Mouse (Mus musculus) spleen, postnatal 14 days (tissue): ENCODE data around the gene Gad2.
"Not testable (repeated sequence)": the region's sequence is repeated elsewhere in the genome, so short reads cannot be mapped to it uniquely, and the experiment has no call there.

Experiments used
- DNase-seq, 2 experiments: peaks; one replicate each; pipeline ENCODE4 v3.0.0; 2021 to 2022; ENCODE audit warnings: low spot score in 2 of 2

Gene Gad2

DNA sequence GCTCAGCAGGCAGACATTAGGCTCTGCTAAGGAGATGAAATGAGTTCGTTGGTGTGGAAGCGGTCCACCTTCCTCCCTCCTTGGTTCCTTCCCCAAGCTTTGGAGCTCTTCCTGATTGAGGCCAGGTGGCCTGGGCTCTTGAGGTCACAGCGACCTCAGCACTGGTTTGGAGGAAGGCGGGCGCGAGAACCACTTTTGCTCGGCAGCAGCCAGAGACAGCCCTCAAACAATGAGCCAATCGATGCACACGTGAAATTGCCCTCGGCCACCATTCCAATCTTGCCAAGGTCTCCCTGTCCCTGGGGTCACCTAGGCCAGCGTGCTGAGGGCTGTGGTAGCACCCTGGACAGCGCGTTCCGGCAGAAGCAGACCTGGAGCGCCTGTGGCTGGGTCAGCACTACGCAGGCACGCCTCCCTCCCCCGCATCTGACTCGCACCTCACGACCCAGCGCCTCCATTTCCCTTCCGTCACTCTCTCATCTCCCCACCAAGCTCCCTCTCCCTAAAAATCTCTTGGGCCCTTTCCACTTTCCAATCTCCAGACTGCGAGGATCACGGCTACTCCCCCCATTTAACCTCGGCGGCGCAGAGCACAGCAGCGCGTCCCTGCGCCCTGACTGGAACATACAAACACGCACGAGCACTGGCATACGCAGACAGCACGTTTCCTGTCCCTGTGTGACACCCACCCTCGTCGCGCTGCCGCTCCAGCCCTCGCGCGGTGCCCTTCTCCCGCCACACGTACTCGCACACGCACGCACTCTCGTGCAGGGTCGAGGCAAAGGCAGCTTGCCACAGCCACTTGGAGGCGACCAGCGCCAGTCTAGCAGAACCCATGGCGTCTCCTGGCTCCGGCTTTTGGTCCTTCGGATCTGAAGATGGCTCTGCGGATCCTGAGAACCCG, at the start of gene Gad2:
Gene Gad2, plus strand, starts transcription at position 378 of the 904 bp plus-strand sequence.
- no peak for DNase-seq

DNA sequence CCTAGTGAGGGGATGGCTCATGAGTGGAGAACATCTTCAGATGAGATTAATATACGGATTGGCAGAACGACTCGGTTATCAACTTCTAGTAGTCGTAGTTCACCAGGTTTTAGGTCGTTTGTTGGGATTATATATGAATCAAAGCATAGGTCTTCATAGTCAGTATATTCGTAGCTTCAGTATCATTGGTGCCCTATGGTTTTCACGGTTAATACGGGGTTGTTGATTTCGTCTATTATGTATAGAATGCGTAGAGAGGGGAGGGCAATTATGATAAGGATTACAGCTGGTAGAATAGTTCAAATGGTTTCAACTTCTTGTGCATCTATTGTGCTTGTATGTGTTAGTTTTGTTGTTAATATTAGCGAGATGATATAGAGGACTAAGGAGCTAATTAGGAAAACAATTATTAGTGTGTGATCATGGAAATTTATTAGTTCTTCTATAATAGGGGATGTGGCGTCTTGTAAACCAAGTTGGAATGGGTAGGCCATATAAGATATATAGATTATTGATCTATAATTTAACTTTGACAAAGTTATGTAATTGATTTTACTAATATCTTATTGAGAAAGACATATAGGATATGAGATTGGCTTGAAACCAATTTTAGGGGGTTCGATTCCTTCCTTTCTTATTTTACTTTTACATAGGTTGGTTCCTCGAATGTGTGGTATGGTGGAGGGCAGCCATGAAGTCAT, 34.4 kb upstream of the Gad2 start:
- DNase-seq: not testable (repeated sequence)

DNA sequence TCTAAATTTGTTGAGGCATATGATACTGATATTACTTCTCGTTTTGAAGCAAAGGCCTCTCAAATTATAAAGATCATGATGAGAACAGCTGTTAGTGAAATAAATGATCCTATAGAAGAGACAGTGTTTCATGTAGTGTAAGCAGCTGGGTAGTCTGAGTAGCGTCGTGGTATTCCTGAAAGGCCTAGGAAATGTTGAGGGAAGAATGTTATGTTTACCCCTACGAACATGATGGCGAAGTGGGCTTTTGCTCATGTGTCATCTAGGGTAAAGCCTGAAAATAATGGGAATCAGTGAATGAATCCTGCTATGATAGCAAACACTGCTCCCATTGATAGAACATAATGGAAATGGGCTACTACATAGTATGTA, 33.8 kb upstream of the Gad2 start:
- DNase-seq: not testable (repeated sequence)

DNA sequence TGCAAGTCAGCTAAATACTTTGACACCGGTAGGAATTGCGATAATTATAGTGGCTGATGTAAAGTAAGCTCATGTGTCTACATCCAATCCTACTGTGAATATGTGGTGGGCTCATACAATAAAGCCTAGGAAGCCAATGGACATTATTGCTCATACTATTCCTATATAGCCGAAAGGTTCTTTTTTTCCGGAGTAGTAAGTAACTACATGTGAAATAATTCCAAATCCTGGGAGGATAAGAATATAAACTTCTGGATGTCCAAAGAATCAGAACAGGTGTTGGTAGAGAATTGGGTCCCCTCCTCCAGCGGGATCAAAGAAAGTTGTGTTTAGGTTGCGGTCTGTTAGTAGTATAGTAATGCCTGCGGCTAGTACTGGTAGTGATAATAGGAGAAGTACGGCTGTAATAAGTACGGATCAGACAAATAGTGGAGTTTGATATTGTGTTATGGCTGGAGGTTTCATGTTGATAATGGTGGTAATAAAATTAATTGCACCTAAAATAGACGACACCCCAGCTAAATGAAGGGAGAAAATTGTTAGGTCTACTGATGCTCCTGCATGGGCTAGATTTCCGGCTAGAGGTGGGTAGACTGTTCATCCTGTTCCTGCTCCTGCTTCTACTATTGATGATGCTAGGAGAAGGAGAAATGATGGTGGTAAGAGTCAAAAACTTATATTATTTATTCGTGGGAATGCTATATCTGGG, 33.2 kb upstream of the Gad2 start:
- DNase-seq: not testable (repeated sequence)

DNA sequence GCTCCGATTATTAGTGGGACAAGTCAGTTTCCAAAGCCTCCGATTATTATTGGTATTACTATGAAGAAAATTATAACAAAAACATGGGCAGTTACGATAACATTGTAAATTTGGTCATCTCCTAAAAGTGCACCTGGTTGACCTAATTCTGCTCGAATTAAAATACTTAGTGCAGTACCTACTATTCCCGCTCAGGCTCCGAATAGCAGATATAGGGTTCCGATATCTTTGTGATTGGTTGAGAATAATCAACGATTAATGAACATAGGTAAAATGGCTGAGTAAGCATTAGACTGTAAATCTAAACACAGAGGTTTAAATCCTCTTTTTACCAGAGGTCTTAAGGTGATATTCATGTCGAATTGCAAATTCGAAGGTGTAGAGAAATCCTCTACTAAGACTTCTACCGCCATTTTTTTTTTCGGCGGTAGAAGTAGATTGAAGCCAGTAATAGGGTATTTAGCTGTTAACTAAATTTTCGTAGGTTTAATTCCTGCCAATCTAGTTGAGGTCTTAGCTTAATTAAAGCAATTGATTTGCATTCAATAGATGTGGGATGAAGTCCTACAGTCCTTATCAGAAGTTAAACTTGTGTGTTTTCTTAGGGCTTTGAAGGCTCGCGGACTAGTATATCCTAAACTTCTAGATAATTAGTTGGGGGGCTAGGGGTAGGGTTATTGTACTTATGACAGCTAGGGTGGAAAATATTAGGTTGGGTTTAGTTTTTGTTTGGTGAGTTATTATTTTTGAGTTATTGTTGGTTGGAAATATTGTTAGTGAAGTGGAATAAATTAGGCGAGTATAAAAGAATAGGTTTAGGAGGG, 32.4 kb upstream of the Gad2 start:
- DNase-seq: not testable (repeated sequence)

DNA sequence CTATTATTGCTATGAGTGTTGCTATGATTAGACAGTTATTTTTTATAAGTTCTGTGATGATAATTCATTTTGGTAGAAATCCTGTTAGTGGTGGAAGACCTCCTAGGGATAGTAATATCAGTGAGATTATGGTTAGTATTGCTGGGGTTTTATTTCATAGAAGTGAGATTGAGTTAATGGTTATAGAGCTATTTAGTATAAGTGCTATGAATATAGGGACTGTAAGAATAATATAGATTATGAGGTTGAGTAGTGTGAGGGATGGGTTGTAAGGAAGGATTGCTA, 31.9 kb upstream of the Gad2 start:
- no peak for DNase-seq

DNA sequence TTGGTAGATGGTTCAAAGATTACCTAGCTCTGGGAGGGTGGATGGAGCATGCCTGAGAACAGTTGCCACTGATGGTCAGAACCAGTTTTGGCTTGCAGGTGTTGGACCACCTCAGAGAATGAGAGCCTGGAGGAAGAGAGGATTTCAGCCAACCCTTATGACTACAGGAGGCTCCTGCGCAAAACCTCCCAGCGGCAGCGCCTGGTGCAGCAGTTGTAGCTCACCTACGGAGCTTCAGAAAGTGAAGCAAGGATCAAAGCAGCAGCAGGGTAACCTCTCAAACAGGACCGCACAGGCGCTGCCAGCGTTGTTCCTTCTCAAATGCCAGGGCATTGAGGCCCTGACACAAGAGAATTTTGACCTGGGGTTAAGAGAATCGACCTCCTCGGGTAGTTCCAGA, 4.1 kb upstream of the Gad2 start:
- DNase-seq: no peak

DNA sequence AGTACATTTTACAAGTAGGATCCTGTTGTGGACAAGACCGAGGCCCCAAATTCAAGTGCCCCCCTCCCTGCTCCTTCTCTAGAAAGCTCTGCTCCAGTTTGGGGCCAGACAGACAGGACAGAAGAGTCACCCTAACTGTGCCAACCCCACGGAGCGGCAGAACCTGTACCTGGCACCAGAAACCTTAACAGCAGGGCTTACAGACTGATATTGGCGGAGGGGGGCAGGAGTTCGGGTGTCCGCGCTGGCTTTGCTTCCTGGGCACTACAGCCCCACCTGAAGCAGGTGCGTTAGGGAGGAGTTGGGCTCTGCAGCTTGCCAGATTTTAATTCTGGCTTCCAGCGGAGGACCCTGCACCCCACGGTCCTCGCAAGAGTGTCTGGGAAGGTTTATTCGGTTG, 2.6 kb upstream of the Gad2 start:
- DNase-seq: no peak

DNA sequence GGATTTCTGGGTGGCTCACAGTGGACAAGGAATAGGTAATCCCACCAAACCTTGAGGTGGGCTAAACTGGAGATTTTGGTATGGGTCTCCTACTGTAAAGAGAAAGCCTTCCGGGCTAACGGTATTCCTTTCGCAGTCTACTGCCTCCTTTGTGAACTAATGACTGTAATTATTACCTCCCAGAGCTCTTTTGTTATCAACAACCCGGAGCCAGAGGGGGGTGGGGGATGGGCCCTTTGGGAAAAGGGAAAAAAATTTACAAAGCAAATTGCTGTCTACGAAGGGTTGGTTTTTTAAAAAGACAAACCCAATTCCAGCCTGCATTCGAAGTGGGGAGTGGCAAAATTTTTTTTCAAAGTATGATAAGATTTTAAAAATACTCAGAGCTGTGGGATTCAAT, 2.0 kb upstream of the Gad2 start:
- DNase-seq: no peak

DNA sequence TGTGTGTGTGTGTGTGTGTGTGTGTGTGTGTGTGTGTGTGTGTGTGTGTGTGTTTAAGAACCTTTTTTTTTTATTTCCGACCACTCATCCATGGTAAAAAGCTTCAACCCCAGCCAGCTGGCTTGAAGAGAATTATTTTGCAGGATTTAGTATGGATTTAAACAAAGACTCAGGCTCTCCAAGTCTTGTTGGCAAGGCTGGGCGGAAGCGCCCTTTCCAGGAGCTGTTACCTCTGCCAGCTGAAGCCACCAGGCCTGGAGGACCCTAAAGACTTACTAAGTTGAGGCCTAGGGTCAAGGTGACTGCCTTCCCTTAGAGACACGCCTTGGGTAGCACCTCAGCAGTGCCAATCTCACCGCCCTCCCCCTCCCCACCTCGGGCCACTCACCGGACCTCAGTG, 1.5 kb upstream of the Gad2 start:
- no peak for DNase-seq

DNA sequence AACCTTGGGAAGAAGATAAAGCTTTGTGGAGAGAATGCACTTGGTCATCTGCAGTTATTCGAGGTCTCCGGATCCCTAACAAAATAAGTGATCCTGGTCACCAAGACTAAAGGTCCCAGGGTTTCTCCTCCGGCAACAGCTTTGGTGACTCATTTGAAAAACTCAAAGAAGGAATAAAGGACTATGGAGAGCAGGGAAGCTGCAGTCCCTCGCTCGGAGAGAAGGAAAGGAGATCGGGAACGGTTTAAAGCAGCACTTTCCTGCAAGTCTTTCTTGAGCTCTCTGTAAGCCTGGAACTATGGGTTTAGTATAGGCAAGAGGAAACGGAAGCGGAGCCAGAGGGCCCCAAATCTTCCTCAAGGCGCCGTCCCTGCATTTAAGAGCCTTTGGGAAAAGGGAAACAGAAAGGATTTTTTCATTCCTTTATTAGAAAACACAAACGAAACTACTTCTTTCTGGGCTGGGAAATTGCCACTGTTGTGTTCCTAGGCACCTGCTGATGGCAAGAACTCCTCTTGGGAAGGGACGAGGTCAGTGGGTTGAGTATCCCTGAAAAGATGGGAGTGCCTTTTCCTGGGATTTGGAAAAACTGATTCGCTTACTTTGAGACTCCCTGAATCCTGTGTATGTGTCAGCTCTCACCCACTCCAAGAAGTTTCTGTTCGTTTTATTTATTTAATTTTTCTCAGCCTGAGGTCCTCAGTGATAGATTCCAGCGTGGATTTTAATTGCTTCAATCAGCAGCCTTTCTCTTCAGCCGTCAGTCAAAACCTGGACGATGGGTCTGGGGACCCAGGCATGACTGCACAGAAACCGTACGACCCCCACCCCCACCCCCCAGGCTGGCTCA, 802 bp upstream of the Gad2 start:
- no peak for DNase-seq

DNA sequence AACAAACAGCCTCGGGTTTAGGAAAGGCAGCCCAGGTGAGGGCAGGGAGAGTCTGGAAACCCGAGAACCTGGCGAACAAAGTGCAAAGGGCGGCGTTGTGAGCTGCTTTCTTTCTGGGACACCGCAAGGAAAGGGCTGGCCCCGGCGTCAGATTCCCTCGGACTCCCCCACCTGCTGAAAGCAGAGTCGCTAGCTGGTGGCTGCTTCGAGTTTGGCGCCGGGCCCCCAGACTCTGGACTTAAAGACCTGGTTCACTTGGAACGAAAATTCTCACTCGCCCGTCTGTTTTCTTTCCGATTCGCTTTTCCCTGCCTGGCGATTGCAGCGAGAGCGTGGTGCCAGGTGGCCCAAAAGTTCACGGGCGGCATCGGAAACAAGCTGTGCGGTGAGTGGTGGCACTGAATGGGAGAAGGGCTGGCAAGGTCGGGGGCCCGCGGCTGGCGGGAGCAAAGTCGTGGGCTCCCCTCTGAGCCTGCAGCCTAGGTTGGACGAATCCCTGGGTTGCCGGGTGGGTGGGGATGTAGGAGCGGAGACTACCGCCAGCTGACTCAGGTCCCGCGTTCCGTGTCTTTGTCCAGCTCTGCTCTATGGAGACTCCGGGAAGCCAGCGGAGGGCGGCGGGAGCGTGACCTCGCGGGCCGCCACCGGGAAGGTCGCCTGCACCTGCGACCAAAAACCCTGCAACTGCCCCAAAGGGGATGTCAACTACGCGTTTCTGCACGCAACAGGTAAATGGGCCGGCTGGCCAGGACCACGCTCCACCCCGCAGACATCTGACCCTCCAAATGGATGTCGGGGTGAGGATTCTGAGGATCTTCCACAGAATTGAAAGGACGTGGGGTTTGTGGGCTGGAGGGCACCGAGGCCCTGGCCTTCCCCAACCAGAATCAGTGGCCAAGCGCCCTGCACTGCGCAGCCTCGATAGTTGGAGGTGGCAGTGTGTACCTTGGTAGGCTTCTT, 1.4 kb downstream of the Gad2 start:
- no peak for DNase-seq

DNA sequence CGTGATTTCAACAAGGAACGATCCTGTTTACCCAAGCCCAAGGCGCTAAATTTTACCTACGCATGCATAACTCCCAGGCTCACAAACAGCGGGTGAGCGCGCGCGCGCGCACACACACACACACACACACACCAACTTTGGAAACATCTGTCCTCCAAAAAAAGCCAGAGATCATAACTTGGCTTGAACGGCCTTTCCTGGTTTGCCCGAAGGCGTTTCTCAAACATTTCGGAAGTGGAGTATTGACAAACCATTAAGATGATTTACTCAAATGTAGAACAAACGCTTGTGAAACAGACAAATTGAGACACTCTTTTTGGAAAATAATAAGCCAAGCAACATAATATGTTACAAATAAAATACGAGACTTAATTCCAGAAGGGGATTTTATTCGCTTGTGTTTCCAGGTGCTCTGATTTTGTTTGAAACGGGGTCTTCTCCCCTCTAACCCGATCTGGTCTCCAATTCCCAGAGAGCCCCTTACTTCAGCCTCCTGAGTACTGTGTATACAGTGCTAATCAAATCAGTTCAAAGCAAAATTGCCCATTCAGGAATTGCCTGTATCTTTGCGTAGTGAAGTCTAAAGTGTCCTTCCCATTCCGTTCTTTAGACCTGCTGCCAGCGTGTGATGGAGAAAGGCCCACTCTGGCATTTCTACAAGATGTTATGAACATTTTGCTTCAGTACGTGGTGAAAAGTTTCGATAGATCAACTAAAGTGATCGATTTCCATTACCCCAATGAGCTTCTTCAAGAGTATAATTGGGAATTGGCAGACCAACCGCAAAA, 2.4 kb downstream of the Gad2 start:
- no peak for DNase-seq

DNA sequence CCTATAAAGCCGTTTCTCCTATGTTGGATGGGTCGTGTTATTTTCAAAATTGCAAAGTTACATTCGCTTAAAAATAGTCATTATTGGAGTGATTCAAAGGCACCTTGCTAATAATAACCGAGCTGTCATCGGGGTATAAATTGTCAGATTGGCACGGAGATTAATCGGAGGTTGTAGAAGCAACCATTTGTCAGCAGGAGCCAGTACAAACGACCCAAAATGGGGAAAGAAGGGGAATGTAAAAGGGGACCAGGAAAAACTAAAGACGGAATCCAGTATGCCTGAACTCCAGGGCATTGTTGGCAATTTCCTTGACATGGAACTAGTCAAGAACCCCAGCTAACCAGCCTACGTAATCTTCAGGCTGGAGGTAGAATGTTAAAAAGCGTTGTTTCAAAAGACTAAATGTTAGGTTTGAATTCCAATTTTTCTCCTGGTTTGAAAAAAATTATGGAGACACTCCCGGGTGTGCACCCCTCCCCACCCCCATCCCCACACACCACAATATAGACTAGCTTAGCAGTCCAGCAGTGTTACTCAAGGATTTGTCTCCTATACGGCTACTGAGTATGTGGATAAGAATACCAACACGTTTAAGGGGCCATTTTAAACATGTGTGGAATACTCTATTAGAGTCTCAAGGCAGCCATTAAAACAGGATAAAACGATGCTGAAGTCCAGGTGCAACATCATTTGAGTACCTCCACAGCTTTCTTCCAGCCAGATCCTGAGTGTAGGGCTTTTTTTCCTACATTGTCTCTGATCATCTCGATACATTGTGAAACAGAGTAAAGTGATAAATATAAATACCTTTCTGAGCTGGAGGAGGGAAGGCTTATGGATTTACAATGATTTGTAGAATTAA, 3.3 kb downstream of the Gad2 start:
- DNase-seq: no peak

DNA sequence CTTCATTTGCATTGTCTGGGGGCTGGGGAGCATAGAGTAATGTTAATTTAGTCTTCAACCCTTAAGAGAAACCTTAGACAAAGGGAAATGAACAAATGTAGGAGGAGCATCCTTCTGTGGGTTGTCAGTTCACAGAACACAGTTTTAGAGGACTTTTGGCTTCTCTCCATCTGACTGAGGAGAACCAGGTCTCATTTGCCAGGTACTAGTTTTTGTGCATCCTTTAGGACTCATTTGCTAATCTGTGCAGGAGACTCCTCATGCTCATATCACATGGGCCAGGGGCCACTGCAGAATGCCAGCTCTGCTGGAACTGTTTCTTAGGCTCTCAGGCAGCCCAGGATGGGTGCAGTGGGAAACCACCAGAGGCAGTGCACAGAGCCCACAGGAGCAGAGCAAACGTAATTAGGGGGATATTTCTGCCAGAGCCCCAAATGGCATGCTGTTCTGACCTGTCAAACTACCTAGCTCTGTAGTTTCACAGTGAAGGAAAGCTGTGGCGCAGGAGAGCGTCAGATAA, 5.2 kb downstream of the Gad2 start:
- DNase-seq: no peak

DNA sequence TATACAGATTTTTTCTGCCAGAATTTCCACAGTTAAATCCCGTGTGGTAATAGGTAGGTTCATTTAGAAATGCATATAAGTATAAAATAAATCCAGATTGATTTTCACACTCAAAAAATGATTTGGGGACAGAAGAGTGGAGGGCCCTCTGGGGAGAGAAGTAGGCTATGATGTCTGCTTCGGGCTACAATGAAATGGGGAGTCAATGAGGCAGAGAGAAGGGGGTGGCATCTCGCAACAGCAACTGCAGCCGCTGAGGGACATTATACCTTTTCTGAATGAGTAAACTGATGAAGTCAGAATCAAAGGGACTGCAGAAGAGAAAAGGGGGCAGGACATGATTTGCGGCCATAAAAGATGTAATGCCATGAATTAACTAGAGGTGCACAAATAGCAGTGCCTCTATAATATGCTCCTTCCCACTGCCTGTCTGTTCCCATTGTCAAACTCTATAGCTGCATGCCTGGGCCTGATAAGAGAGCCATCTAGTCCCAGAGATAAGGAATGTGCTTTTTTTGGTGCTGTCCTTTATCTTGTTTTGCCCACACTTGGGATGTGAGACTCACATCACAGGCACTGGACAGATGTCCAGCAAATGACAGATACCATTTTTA, 5.9 kb downstream of the Gad2 start:
- no peak for DNase-seq

DNA sequence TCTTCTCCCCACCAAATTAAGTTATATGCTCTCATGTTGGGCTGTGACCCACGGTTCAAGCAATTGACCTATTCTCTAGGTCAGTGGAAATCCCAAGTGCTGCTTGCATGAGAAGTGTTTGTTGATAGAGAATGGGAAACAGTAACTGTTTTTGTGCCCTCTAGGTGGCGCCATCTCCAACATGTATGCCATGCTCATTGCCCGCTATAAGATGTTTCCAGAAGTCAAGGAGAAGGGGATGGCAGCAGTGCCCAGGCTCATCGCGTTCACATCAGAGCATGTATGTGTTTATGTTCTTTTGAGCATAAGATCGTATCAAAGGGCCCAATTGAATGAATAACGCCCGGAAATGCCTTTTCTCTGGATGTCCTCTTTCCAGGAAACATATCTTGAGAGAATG, 12.8 kb downstream of the Gad2 start:
- no peak for DNase-seq
